Mouse (Mus musculus): ENCODE measurements around the gene Il18r1.

GRCm38 (mm10) chr1:40476756-40477155 is 11.4 kb downstream of the Il18r1 start:
- no peak for TF ChIP-seq CTCF (IDR thresholded peaks at IDR 0.05; ENCODE audit: low read depth, low read length)
- TF ChIP-seq TAL1 (conservative IDR thresholded peaks at IDR 0.05; ENCODE audit: low read depth, low read length): no peak
- TF ChIP-seq GATA1 (IDR thresholded peaks at IDR 0.05; ENCODE audit: borderline replicate concordance, low read length): no peak

All from G1E (cell line).